Mouse (Mus musculus) adrenal gland, adult 2 months (tissue): ENCODE results near the gene Syne3. TPM values are rescaled to one million over a fixed set of nuclear protein-coding genes. Genes with fewer than 3 reads are reported as not detected.

Experiments
- DNase-seq: peaks from one replicate; pipeline ENCODE4 v3.0.0; 2021
- polyA plus RNA-seq: library from polyadenylated mRNA; depleted of rRNA; stranded (reverse); fragments of >200 nt; gene quantifications from 2 replicates; pipeline ENCODE4 v1.2.3, GENCODE M21; 2012
- total RNA-seq, 2 experiments: library from RNA; stranded (reverse); gene quantifications; 2 replicates each; pipeline ENCODE4 v1.2.3; 2021

Syne3 gene
- total and polyA plus RNA-seq, 3 experiments, result 4.3 to 16.1 (median 9.1) TPM

DNA sequence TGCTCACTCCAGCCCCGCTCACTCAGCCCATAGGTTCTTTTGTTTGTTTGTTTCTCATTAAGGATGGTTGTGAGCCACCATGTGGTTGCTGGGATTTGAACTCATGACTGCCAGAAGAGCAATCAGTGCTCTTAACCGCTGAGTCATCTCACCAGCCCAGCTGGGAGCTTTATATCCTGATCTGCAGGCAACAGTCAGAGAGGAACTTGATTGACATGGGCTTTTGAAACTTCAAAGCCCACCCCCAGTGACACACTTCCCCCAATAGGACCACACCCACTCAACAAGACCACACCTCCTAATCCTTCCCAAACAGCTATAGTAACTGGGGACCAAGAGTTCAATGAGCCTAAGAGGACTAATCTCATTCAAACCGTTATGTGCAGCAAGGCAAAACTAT lies 85.1 kb downstream of the Syne3 start:
- DNase-seq, result no peak

DNA sequence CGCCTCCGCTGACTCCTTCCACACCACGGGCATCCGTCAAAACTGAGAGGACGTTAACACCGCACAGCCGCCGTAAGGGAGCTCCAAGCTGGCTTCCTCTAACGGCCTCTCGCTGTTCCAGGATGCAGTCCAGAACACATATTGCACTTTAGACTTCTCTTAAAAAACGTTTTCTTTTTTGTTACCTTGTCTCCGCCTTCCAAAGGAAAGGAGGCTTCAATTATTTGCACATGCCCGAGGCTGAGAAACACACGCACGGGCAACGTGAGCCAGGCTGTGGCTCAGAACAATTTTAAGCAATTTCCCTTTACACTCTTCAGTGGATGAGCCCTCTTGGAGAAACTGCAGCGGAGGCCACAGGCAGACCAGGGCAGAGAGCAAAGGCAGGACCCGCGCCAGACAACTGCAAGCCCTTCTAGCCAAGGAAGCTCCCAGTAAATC lies 85.6 kb downstream of the Syne3 start:
- no peak for DNase-seq

DNA sequence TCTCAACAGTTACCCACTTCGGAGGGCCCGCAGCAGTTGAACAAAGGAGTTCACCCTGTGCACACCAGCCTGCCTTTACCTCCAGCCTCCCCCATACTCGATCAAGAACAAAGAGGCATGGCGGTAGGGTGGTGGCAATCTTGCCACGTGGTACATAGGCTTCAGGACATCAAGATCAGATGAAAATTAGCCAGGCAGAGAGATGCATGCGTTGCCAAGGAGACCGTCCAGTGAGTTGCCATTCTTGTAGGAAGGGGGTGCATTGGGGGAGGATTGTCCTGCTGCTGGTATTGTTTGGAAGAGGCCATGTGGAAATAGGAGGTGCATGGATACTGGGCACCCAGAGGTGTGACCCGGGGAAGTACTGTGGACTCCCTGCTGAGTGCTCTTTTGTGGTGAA lies 87.0 kb downstream of the Syne3 start:
- DNase-seq, result no peak

DNA sequence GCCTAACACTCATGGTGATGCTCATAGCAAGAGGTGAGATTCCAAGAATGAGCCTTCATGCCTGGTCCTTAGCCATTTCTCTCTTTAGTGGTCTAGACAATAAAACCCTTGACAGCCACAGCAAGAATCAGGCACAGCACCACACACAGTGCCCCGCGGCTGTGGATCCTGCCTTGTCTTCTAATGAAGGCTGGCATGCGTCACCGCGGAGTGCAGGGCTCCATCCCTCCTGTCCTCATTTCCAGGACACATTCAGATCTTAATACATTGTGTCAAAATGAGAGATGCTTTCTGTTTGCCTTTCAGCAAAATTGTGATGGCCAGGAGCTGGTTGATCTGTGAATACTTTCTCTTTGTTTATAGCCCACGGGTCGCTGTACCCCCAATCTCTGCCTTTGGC lies 88.5 kb downstream of the Syne3 start:
- DNase-seq, result no peak

DNA sequence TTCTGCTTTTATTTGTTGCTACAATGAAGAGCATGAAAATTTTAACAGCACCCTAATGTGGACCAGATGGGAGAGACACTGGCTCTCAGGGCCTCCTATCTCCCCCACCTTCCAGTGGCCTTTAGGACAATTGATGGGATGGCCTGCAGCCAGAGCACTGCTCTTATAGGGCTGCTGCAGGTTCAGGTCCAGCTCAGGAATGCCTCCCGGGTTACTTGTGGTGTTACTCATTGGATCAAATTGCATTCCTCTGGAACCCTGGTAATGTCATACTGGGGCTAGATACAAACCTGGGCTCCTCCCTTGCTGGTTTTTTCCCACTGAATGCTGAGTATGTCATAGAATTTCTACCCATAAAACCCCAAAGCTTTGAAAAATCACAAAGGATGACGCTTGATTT lies 90.4 kb downstream of the Syne3 start:
- DNase-seq, result no peak

DNA sequence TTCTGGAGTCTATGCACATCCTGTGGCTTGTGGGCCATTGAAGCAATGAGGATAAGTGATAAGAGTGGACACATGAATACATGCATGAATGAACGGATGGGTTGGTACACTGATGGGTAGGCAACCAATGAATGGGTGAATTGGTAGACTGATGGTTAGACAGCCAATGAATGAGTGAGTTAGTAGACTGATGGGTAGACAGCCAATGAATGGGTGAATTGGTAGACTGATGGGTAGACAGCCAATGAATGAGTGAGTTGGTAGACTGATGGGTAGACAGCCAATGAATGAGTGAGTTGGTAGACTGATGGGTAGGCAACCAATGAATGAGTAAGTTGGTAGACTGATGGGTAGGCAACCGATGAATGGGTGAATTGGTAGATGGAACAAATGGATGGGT lies 91.7 kb downstream of the Syne3 start:
- no peak for DNase-seq

DNA sequence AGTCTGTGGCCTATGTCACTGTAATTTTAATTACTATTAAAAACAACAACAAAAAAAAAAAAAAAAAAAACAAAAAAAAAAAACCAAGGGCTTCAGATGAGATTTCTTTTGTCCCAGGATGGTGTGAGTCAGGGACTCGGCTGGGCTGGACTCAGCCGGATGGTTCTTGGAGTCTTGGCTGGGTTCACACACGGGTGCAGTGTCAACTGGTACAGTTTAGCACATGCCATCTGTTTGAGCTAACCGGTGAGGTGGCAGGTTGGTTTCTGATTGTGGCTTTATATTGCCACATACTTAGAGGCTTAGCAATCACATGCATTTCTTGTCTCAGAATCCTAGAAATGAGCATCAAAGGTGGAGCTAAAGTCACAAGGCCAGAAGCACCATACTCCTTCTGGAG lies 92.3 kb downstream of the Syne3 start:
- DNase-seq, result no peak

DNA sequence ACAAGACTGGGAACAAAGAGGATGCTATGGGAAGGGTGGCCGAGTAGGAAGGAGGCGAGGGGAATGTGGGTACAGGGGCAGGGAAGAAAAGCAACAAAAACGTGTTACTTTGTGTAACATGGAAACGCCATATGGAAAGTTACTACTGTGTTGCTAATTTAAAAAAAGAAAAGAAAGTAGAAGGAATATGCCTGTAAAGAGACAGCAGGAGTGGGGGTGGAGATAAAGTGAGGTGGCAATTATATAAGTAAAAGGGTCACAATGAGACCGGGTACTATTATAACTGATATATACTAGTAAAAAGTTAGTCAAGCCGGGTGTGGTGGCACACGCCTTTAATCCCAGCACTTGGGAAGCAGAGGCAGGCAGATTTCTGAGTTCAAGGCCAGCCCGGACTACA lies 92.8 kb downstream of the Syne3 start:
- no peak for DNase-seq

DNA sequence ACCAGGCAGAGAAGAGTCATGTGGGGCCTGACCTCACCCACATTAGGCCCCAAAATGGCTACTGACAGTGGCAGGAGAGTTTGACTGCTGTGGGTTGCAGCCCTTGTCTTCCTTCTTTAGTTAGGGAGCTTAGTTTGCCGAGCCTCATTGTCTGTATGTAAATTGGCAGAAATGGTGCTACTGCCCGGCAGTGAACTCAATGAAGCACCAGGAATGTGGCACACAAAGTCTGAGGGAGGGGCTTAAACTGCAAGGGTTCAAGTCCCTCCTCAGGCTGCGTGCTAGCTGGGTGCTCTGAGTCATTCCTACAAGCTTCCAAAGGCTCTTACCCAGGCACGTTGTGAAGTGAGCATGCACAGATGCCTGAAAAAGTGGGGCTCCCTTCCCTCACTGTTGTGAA lies 93.9 kb downstream of the Syne3 start:
- DNase-seq, result no peak

DNA sequence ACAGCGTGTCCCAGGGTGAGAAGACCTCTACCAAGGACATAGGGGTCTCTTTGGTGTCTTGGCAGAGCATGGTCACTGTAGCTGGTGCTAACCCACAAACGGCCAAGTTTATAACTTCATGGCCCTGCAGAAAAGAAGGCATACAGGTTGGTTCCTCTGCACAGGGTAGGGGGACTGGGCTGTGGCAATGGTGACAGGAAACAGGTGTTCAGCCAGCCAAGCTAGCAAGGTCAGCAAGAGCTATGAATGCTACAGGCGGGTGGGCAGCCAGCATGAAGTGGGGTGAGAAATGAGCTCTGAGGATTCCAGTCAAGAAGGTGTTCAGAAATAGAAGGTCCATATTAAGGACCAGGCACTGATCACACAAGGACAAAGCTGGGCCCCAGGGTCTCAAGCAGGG lies 96.6 kb downstream of the Syne3 start:
- DNase-seq, result no peak

DNA sequence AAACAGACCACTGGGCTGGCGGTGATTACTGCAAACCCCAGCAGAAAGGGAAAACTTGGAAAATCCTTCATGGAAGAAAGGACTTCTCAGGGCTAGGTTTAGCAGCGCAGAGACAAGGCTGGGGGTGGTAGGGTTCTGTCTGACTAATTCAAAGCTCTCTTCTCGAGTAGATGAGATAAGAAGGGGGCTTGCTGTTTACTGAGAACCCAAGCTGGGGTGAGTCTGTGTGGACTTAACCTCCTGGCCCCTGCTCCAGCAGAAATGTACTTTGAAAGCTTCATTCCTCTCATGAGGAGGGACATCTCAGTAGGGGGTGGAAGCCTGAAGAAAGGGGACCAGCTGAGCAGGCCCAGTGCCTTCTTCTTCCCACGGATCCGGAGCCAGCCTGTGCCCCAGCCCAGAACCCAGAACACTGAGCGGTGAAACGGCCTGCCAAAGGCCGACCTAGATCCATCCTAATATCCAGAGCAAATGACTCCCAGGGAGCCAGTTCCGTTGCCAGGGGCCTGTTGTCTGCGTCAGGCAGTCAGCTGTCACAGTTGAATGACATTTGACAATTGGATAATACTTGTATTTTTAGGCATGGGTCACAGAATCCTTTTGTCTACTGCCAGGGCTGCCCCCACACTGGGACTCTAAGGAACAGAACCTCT lies 97.2 kb downstream of the Syne3 start:
- no peak for DNase-seq

DNA sequence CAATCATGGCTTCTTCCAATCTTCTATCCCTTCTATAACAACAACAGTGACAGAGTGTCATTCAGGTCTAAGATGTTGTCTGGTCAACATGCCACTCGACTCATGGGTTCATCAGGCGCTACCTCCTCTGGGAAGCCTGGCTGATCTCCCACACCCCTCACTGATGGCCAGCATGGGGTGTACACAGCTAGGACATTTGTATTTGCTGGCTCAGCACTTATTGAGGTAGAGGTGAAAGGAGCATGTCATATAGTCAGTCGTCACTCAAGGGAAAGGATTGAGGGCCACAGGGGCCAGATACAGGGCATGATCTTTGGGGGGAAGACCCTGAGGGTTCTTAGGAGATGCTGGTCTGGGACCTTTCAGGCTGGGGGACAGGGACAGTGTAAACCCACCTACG lies 99.9 kb downstream of the Syne3 start:
- no peak for DNase-seq

DNA sequence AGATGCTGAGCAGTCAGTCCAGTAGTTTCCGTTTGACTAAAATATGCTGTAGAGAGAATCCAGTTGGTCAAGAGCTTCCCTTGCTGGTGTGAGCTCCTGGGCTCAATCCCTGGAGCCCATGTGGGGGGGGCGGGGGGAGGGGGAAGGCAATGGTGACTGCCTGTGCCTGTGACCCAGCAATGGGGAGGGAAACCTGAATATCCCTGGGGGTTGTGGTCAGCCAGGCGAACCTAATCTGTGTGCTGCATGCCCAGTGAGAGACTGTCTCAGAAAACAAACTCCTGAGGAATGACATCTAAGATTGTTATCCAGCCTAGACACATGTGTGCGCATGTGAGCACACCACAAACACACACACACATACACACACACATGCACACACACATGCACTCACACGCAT lies 100.6 kb downstream of the Syne3 start:
- DNase-seq, result no peak

DNA sequence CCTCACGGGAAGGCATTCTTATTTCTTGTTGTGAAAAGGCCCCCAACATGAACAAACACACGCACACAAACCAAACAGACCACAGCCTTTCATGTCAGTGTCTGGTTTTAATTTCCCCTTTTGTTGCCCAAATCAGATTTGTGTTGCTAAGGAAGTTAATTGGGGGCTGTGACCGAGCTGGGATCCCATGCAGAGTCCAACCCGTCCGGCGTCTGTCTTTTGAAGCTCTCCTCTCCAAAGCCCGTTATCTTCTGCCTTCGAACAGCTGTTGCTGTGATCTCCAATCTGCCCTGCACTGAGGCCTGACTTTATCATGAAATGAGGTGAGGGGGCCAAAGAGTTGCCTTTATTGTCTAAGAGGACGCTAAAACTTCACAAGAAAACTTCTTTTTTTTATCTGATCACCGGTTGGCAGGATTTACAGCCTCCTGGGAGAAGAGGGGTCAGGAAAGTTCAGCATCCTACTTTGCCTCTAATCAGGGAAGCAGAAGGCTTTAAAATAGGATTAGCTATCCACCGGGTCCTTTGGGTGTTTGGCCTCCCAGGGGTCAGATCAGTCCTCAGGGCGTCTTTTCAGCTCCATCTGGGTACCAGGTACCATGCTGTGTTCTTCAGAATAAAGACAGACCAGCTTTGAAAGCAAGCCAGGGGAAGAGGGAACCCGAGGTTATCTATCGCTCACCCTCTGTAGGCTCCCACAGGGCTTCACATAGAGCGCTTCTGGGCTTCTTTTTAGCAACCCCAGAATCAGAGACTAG lies 101.4 kb downstream of the Syne3 start:
- DNase-seq, result no peak

DNA sequence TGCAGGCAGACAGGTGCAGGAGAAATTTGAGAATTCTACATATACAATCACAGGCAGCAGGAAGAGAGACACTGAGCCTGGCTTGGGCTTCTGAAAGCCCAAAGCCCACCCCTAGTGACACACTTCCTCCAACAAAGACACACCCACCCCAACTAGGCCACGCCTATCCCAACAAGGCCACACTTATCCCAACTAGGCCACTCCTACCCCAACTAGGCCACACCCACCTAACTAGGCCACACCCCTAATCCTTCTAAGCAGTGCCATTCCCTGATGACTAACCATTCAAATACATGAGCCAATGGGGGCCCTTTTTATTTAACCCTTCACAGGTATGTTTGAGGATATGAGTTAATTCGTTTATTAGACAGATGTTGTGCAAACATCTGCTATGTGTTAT lies 102.5 kb downstream of the Syne3 start:
- DNase-seq, result no peak

DNA sequence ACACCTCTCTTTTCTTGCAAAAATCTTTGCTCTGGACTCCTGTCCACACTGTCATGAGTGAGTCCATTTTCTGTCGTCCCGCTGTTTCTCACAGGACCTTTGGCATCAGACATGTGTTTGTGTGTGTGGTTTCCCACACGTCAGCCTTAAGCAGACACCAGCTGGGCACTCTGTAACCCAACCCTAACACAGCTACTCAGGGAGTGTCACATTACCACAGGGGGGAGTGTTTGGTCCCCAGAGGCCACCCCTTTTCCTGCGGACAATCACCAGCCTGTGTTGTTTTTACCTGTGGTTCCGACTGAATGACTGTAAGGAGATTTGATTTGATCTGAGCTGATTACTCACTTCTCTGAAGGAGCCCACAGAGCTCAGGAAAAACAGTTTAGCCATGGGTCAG lies 105.5 kb downstream of the Syne3 start:
- no peak for DNase-seq

DNA sequence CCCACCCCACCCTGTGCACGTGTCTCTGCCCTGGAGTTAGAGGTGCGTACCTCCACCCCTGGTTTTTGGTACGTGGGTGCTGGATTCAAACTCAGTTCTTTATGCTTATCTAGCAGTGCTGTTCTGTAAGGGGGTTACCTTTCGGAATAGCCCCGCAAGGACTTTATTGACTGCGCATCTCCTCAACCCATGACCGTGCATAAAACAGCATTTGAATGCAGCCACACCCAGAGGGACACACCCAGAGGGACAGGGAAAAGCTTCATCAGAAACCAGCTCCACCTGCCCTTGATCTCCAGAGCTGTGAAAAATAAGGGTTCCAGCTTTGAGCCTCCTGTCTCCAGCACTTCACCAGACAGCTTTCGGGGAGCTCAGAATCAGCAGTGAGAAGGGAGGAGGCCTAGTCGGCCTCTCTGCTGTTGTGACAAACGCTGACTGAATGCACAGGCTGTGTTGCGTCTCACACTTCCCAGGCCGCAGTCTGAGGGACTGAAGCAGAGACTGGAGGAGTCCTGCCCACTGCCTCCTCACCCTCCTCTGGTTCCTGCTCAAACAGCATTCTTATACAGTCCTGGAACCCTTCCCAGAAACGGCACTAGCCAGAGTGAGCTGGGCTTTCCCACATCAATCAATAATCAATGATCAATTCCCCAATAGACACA lies 107.1 kb downstream of the Syne3 start:
- DNase-seq, result no peak

DNA sequence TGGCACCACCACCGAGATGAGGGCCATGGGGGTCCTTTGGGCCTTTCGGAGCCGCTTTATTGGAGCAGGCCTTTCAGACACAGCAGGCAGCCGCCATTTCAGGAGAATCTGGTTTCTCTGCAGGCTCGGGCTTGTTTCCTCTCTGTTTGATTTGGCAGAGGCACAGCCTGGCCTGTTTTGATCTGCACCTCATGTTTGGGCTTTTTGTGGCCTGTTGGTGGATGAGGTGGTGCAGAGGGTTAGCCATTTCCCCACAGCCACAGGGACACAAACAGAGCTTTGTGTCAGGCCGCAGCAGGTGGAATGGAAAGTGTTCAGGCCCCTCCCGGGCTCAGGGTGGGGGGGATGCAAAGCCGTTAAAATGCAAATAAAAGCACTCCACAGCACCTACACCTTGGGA lies 108.3 kb downstream of the Syne3 start:
- no peak for DNase-seq

DNA sequence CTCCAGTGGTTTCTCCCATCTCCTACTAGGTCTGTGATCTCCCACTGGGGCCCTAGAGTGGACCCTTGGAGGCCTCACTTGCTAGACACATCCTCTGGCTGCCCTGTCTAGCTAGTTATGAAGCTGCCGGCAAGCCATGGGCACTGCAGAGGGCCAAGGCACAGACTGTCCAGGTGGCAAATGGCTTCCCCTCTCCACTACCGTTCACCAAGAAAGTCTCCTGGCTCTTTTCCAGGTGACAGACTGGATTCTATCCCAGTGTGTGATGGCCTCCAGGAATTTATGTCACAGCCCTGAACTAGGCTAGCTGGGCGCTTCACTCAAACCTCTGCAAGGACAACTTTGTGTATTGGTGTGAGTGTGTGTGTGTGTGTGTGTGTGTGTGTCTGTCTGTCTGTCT lies 109.8 kb downstream of the Syne3 start:
- peak; percentile 48 for DNase-seq

DNA sequence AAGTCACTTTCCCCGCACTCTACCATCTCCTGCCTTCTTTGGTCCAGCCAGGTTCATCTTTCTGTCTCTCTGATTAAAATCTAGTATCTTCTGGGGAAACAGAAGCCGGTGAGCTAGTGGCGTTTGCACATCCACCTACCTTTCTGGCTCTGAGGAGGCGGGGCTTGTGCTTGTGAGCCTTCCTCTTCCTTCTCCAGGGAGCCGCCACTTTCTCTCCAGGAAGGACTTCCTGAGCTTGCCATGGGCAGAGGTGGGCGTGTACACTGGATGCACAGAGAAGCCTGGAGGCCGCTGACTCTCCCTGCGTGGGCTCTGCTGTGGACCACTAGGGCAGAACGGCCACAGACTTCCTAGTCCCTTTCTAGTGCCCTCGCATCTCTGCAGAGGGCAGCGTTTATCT lies 110.4 kb downstream of the Syne3 start:
- no peak for DNase-seq

DNA sequence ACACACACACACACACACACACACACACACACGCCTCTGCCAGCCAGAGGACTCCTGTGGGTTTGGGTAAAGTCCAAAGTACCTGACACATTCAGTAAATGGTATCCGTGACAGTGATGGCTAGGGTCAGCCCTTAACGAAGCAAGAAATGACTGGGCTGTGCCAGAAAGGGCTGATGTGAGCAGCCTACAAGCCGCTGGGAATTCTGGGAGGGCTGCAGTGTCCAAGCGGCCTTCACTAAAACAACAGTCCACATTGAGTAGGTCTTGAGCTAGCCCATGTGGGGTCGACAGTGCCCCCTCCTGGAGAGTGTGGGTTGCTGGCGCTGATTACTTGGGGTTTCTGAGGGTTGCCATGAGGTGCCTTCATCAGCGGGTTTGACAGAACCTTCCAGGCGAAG lies 110.9 kb downstream of the Syne3 start:
- no peak for DNase-seq

DNA sequence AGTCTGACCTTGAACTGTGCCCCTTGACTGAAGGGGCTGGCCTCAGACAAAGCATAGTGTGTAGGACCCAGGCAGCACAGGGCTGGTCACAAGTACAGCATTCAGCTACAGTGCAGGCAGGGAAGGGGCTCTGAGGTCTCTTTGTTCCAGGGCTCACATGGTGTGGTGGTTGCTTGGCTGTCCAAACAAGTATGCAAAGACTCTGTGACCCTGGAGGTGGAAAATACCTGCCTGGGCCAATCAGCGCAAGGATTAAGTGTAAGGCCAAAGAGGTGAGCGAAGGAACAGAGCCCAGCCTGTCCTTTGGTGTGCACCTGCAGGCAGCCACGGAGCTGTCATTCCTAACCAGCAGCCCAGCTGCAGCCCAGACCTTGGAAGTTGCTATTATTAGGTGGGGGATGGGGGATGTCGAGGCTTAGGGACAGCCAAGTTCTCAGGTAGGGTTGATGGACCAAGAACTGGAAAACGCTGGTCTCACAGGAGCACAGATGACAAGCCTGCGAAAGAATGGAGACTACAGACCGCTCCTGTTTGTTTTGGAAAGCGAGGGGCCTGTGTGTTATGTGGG lies 112.5 kb downstream of the Syne3 start:
- DNase-seq, result no peak

DNA sequence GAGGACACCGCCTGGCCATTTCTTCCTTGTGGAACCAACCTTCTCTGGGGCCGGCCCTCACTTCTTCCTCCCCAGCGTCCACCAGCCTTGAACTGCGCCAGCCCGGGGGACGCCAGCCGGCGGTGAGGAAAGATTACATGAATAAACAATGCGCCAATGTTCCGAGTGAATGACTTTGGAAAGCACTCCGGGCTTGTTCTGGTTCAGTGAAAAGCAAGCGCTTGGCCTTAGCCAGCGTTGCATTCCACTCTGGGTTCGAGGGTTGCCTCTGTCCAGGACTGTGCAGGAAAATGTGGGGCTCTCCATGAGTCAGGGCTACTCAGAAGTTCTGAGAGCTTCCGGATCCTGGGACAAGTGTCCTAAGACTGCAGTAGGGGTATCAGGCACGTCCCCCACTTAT lies 113.0 kb downstream of the Syne3 start:
- no peak for DNase-seq
